Mouse (Mus musculus): ENCODE results near the gene Galk2. TPM values are rescaled to one million over a fixed set of nuclear protein-coding genes. Genes with fewer than 3 reads are reported as not detected.

Galk2 gene
- polyA plus RNA-seq (2014; fragmentation: Illumina TruSeq; extraction: RNeasy Lipid Tissue Mini Kit (QIAGEN cat#74804); ENCODE audit: low read depth, low replicate concordance): 12.3 TPM

DNA sequence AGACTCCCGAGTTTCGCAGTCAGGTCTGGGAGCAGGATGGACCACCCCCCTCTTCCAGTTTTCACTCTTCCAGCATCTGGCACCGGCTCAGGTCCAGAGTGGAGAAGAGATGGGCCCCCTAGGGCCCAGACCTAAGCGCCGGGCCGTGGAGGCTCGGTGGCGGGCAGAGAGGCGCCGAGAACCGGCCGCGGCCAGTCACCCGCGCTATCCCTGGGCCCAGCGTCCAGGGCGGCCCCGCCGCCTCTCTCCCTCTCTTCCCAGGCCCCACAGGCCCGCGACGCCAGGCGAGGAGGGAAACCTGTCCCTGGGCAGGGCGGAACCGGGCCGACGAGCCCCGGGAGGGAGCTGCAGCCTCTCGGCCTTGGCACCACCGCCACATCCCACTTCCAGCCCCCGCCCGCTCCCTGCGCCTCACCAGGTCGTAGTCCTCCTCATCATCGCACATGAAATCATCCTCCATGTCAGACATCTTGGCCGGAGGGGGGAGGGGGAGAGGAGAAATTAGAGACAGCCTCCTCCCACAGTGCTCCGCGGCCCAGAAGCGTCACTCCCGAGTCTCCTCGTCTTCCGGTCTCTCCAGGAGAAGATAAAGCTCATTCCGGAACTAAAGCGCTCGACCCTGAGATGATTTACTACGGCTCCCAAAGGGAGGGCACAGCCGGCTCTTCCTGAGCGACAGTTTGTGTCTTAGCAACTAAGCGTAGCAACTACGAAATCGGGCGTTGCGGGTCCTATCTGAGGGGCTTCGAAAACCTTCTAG, at the start of gene Galk2, which contains the start of gene Cops2:
TSS of gene Galk2 (plus strand) at position 589 of the 760 bp plus-strand sequence.
TSS of gene Cops2 (minus strand) at position 619 of the 760 bp plus-strand sequence.

Other genes with a start within 250 kb of the Galk2 start
- gene Cep152, start 234.0 kb upstream of the Galk2 start, polyA plus RNA-seq (2014; fragmentation: Illumina TruSeq; extraction: RNeasy Lipid Tissue Mini Kit (QIAGEN cat#74804); ENCODE audit: low read depth, low replicate concordance): 1.8 TPM
- gene Eid1, start 186.0 kb upstream of the Galk2 start, polyA plus RNA-seq (2014; fragmentation: Illumina TruSeq; extraction: RNeasy Lipid Tissue Mini Kit (QIAGEN cat#74804); ENCODE audit: low read depth, low replicate concordance): 56.0 TPM
- gene Shc4, start 135.0 kb upstream of the Galk2 start, polyA plus RNA-seq (2014; fragmentation: Illumina TruSeq; extraction: RNeasy Lipid Tissue Mini Kit (QIAGEN cat#74804); ENCODE audit: low read depth, low replicate concordance): 0.99 TPM
- 17.0 TPM for gene Secisbp2l, start 76.2 kb upstream of the Galk2 start, polyA plus RNA-seq (2014; fragmentation: Illumina TruSeq; extraction: RNeasy Lipid Tissue Mini Kit (QIAGEN cat#74804); ENCODE audit: low read depth, low replicate concordance)
- 109 TPM for gene Cops2, start within 50 bp of the Galk2 start, polyA plus RNA-seq (2014; fragmentation: Illumina TruSeq; extraction: RNeasy Lipid Tissue Mini Kit (QIAGEN cat#74804); ENCODE audit: low read depth, low replicate concordance)
- gene Fgf7, start 175.5 kb downstream of the Galk2 start, polyA plus RNA-seq (2014; fragmentation: Illumina TruSeq; extraction: RNeasy Lipid Tissue Mini Kit (QIAGEN cat#74804); ENCODE audit: low read depth, low replicate concordance): 1.4 TPM

Measured in heart, adult 10 weeks (tissue).